Comparison of ENCODE assay signal across 8 mouse cellular contexts in genomic region chr3:34641756-34642497, GRCm38 (mm10). TPM values are rescaled to one million over a fixed set of nuclear protein-coding genes. Genes with fewer than 3 reads are reported as not detected.
A peak's percentile ranks its signal among the peaks of the same experiment; 100 is the strongest.
DNase-seq lines count a peak whose midpoint lies in the region; ATAC-seq and TF ChIP-seq lines count a peak whose summit lies in the region.

No protein-coding gene starts in this region.

- H3K9me3 ChIP-seq in heart, postnatal 0 days (replicated peaks; ENCODE audit: control insufficient read depth, low read length): no peaks in the 10 kb centered on the region
- no peaks in the 10 kb centered on the region for H3K9me3 ChIP-seq in hindbrain, embryonic 11.5 days (ENCODE audit: control insufficient read depth, low read length)
- no peaks in the 10 kb centered on the region for H3K9me3 ChIP-seq in midbrain, embryonic 14.5 days (ENCODE audit: control insufficient read depth, low read length)

- DNase-seq in heart, postnatal 0 days (ENCODE audit: low spot score): no peak
- DNase-seq in heart, adult 11 months: no peak
- peak; percentile 68 for DNase-seq in hindbrain, embryonic 11.5 days (ENCODE audit: low spot score)
- DNase-seq in midbrain, embryonic 14.5 days: peak; percentile 62
- DNase-seq in spleen, postnatal 14 days (ENCODE audit: low spot score in 2 of 2): no peak
- no peak for DNase-seq in gastrocnemius, postnatal 25 days

- peak overlapping the region; percentile 25 for H3K4me3 ChIP-seq in heart, postnatal 0 days (ENCODE audit: low read depth, low read length)
- H3K4me3 ChIP-seq in cortical plate, adult 2 months (ENCODE audit: insufficient read depth, low read length): peak overlapping the region; percentile 21
- peak overlapping the region; percentile 35 for H3K4me3 ChIP-seq in hindbrain, embryonic 11.5 days (ENCODE audit: low read depth, low read length)
- H3K4me3 ChIP-seq in midbrain, embryonic 14.5 days (replicated peaks; ENCODE audit: low read depth, low read length): peak overlapping the region; percentile 32

- no peak for TF ChIP-seq CTCF in heart, postnatal 0 days (IDR thresholded peaks at IDR 0.05; ENCODE audit: low read depth)
- TF ChIP-seq CTCF in cortical plate, adult 2 months (IDR thresholded peaks at IDR 0.05; ENCODE audit: extremely low read depth, insufficient read depth, low read length): no peak

- no peak for ATAC-seq in heart, postnatal 0 days (ENCODE audit: insufficient read depth, low read depth)
- no peak; the same call in 1 of the 2 replicates for ATAC-seq in hindbrain, embryonic 11.5 days (ENCODE audit: low FRiP score)
- ATAC-seq in midbrain, embryonic 14.5 days (ENCODE audit: low FRiP score, low TSS enrichment): no peak
- ATAC-seq in erythroblast, adult 5-6 weeks (replicated peaks; ENCODE audit: low FRiP score, poor library complexity, severe bottlenecking): no peak

- no peak overlapping the region for H3K9ac ChIP-seq in heart, postnatal 0 days (replicated peaks; ENCODE audit: low read depth, low read length)
- H3K9ac ChIP-seq in hindbrain, embryonic 11.5 days (ENCODE audit: low read depth, low read length): peak overlapping the region; percentile 64
- H3K9ac ChIP-seq in midbrain, embryonic 14.5 days (replicated peaks; ENCODE audit: low read length): peak overlapping the region; percentile 57

- TF ChIP-seq POLR2A in cortical plate, adult 2 months (IDR thresholded peaks at IDR 0.05; ENCODE audit: extremely low read depth, insufficient read depth, low read length): no peak

- peaks cover 99% of the 10 kb centered on the region for H3K27me3 ChIP-seq in heart, postnatal 0 days (ENCODE audit: control insufficient read depth, insufficient read depth, low read length)
- H3K27me3 ChIP-seq in hindbrain, embryonic 11.5 days (ENCODE audit: control insufficient read depth, insufficient read depth, low read length): peaks cover 13% of the 10 kb centered on the region; the same call in 1 of the 2 replicates
- H3K27me3 ChIP-seq in midbrain, embryonic 14.5 days (ENCODE audit: control insufficient read depth, insufficient read depth, low read length): peaks cover 9% of the 10 kb centered on the region; the same call in 1 of the 2 replicates

- H3K27ac ChIP-seq in heart, postnatal 0 days (ENCODE audit: low read depth): no peak overlapping the region
- peak overlapping the region; percentile 79 for H3K27ac ChIP-seq in cortical plate, adult 2 months (ENCODE audit: insufficient read depth, low read length)
- H3K27ac ChIP-seq in hindbrain, embryonic 11.5 days (ENCODE audit: low read depth, low read length): peak overlapping the region; percentile 36; the same call in 1 of the 2 replicates
- H3K27ac ChIP-seq in midbrain, embryonic 14.5 days (replicated peaks; ENCODE audit: low read depth, low read length): peak overlapping the region; percentile 76

- H3K4me2 ChIP-seq in heart, postnatal 0 days (ENCODE audit: low read depth, low read length): peak overlapping the region; percentile 27; the same call in 1 of the 2 replicates
- peak overlapping the region; percentile 69 for H3K4me2 ChIP-seq in hindbrain, embryonic 11.5 days (replicated peaks; ENCODE audit: low read depth, low read length)
- H3K4me2 ChIP-seq in midbrain, embryonic 14.5 days (ENCODE audit: low read length): peak overlapping the region; percentile 62

- no peaks in the 10 kb centered on the region for H3K36me3 ChIP-seq in heart, postnatal 0 days (replicated peaks; ENCODE audit: control insufficient read depth, insufficient read depth, low read length)
- H3K36me3 ChIP-seq in hindbrain, embryonic 11.5 days (ENCODE audit: control insufficient read depth, insufficient read depth, low read length): no peaks in the 10 kb centered on the region
- no peaks in the 10 kb centered on the region for H3K36me3 ChIP-seq in midbrain, embryonic 14.5 days (ENCODE audit: control insufficient read depth, insufficient read depth, low read length)

- TF ChIP-seq EP300 in heart, postnatal 0 days (IDR thresholded peaks at IDR 0.05; ENCODE audit: low read depth): no peak

- H3K4me1 ChIP-seq in heart, postnatal 0 days (ENCODE audit: control insufficient read depth, insufficient read depth): 0 out of 2 replicates have a peak, but pooled peaks cover 8% of the 10 kb centered on the region
- no peaks in the 10 kb centered on the region; the same call in 1 of the 2 replicates for H3K4me1 ChIP-seq in cortical plate, adult 2 months (ENCODE audit: control insufficient read depth, insufficient read depth, low read length)
- peaks cover 8% of the 10 kb centered on the region; the same call in 1 of the 2 replicates for H3K4me1 ChIP-seq in hindbrain, embryonic 11.5 days (replicated peaks; ENCODE audit: control insufficient read depth, insufficient read depth, low read length)
- peaks cover 29% of the 10 kb centered on the region; the same call in 1 of the 2 replicates for H3K4me1 ChIP-seq in midbrain, embryonic 14.5 days (ENCODE audit: control insufficient read depth, insufficient read depth, low read length)

- 2% methylated on average over 38 of the region's 38 CpGs for WGBS in heart, postnatal 0 days
- WGBS in hindbrain, embryonic 11.5 days: 1% methylated on average over 38 of the region's 38 CpGs
- 2% methylated on average over 38 of the region's 38 CpGs for WGBS in midbrain, embryonic 14.5 days

RNA-seq across cellular contexts. Expression of gene Sox2, which starts 8.3 kb away (rescaled TPM):
- 1.1 TPM in 1 of 2 replicates, not detected in the other for total RNA-seq in heart, postnatal 0 days (2014; rRNA removed; ENCODE audit: low replicate concordance)
- 0.11 TPM in 1 of 2 replicates, not detected in the other for polyA plus RNA-seq in heart, postnatal 0 days (2015; fragmentation: Nextera tagmentation; extraction: Ambion mirVana)
- polyA plus RNA-seq in cortical plate, adult 2 months (2012; rRNA removed): 27.0 and 30.5 TPM in 2 replicates
- polyA plus RNA-seq in hindbrain, embryonic 11.5 days (2014; fragmentation: Nextera tagmentation; extraction: Ambion mirVana): 25.1 and 36.7 TPM in 2 replicates
- polyA plus RNA-seq in midbrain, embryonic 14.5 days (2014; fragmentation: Nextera tagmentation; extraction: Ambion mirVana): 16.8 and 22.4 TPM in 2 replicates
- total RNA-seq in gastrocnemius, postnatal 25 days (2021): not detected
- total RNA-seq in erythroblast, adult 5-6 weeks (2015; ENCODE audit: low replicate concordance): not detected in 2 replicates
- total RNA-seq in erythroblast, adult 5-6 weeks (2017; ENCODE audit: low replicate concordance): not detected in 2 replicates

Comparison
In these comparisons a context has a peak if more than half of its experiments do, and no peak if none do; other contexts are left out.
1. DNase-seq: peak in hindbrain, embryonic 11.5 days (single experiment) and midbrain, embryonic 14.5 days (single experiment); none in heart, postnatal 0 days (single experiment), heart, adult 11 months (single experiment), spleen, postnatal 14 days (0 of 2) and gastrocnemius, postnatal 25 days (single experiment).
2. RNA of gene Sox2, which starts 8.3 kb away (polyA plus RNA-seq): 27.0 to 30.5 TPM in cortical plate, adult 2 months, 25.1 to 36.7 TPM in hindbrain, embryonic 11.5 days and 16.8 to 22.4 TPM in midbrain, embryonic 14.5 days; 0.11 TPM in heart, postnatal 0 days; every median in the first group is over 10 times any median in the second.
3. Peak in every context shown above with its lines, with median percentiles within 50 percentile points of each other: H3K4me2 ChIP-seq and H3K4me3 ChIP-seq.